ENCODE assay signal across 10 mouse cellular contexts in genomic region chr7:19304501-19305412, GRCm38 (mm10). TPM values are rescaled to one million over a fixed set of nuclear protein-coding genes. Genes with fewer than 3 reads are reported as not detected.
A peak's percentile ranks its signal among the peaks of the same experiment; 100 is the strongest.
DNase-seq lines count a peak whose midpoint lies in the region; ATAC-seq and TF ChIP-seq lines count a peak whose summit lies in the region.
"Had no signal": no experiment of that assay in that cellular context is flagged by ENCODE, and none has a peak within 500 bp of the region (broad histone marks: within the 10 kb centered on the region; RNA-seq: fewer than 3 reads in every experiment).

No protein-coding gene starts in this region.

- no peaks in the 10 kb centered on the region for H3K36me3 ChIP-seq in heart, embryonic 11.5 days (ENCODE audit: control insufficient read depth, insufficient read depth, low read length)
- H3K36me3 ChIP-seq in ES-Bruce4 (ENCODE audit: control insufficient read depth, insufficient read depth, low read length, poor library complexity, severe bottlenecking): no peaks in the 10 kb centered on the region
- no peaks in the 10 kb centered on the region for H3K36me3 ChIP-seq in liver, postnatal 0 days (replicated peaks; ENCODE audit: insufficient read depth, low read length)
- H3K36me3 ChIP-seq: G1E had no signal

- no peaks in the 10 kb centered on the region for H3K9me3 ChIP-seq in heart, embryonic 11.5 days (replicated peaks; ENCODE audit: control insufficient read depth, low read length)
- H3K9me3 ChIP-seq in ES-Bruce4 (replicated peaks; ENCODE audit: control insufficient read depth, insufficient read depth, low read length, poor library complexity, severe bottlenecking): no peaks in the 10 kb centered on the region
- no peaks in the 10 kb centered on the region for H3K9me3 ChIP-seq in liver, postnatal 0 days (ENCODE audit: low read length)
- H3K9me3 ChIP-seq: G1E had no signal

- WGBS in heart, embryonic 11.5 days (ENCODE audit: insufficient replicate concordance): 3% methylated on average over 47 of the region's 48 CpGs
- WGBS in liver, postnatal 0 days (ENCODE audit: insufficient replicate concordance): 2% methylated on average over 45 of the region's 48 CpGs

- H3K27me3 ChIP-seq in heart, embryonic 11.5 days (ENCODE audit: control insufficient read depth, insufficient read depth, low read length): peaks cover 54% of the 10 kb centered on the region
- no peaks in the 10 kb centered on the region for H3K27me3 ChIP-seq in ES-Bruce4 (ENCODE audit: control insufficient read depth, insufficient read depth, low read length, poor library complexity, severe bottlenecking)
- peaks cover 63% of the 10 kb centered on the region for H3K27me3 ChIP-seq in liver, postnatal 0 days (ENCODE audit: insufficient read depth, low read length)

- no peak for TF ChIP-seq POLR2A in ES-Bruce4 (IDR thresholded peaks at IDR 0.05; ENCODE audit: insufficient read depth, low read length)

- H3K4me2 ChIP-seq in heart, embryonic 11.5 days: peak overlapping the region; percentile 67
- peak overlapping the region; percentile 64 for H3K4me2 ChIP-seq in liver, postnatal 0 days (ENCODE audit: low read depth, low read length)

- no peak for TF ChIP-seq EP300 in ES-Bruce4 (IDR thresholded peaks at IDR 0.05; ENCODE audit: insufficient read depth, low read depth, low read length)
- TF ChIP-seq EP300 in liver, postnatal 0 days (IDR thresholded peaks at IDR 0.05; ENCODE audit: low read depth): no peak

- H3K4me1 ChIP-seq in heart, embryonic 11.5 days (ENCODE audit: control insufficient read depth, insufficient read depth, low read length): peaks cover 32% of the 10 kb centered on the region
- H3K4me1 ChIP-seq in ES-Bruce4 (ENCODE audit: control insufficient read depth, insufficient read depth, low read length): peaks cover 1% of the 10 kb centered on the region
- H3K4me1 ChIP-seq in liver, postnatal 0 days (ENCODE audit: insufficient read depth): peaks cover 30% of the 10 kb centered on the region

- intact Hi-C loops in left cerebral cortex, postnatal 4 days (cut with DNase I): no loop called here

- no peak overlapping the region for H3K27ac ChIP-seq in heart, embryonic 11.5 days (ENCODE audit: low read depth, low read length)
- H3K27ac ChIP-seq in ES-Bruce4 (ENCODE audit: insufficient read depth, low read length): no peak overlapping the region
- no peak overlapping the region for H3K27ac ChIP-seq in liver, postnatal 0 days (ENCODE audit: low read depth)

- ATAC-seq in heart, embryonic 11.5 days (replicated peaks; ENCODE audit: insufficient number of reproducible peaks, low FRiP score, low TSS enrichment): no peak
- no peak for ATAC-seq in liver, postnatal 0 days
- ATAC-seq in frontal cortex, adult (ENCODE audit: low TSS enrichment): no peak

- DNase-seq in heart, adult 9 months (ENCODE audit: low spot score in 2 of 2): no peak
- peak; percentile 14 for DNase-seq in heart, postnatal 4 days
- DNase-seq in liver, postnatal 0 days: no peak
- DNase-seq in left cerebral cortex, postnatal 4 days: no peak
- no peak for DNase-seq in urinary bladder, postnatal 4 days (ENCODE audit: low spot score in 2 of 2)

- H3K4me3 ChIP-seq in heart, embryonic 11.5 days (ENCODE audit: low read depth, low read length): peak overlapping the region; percentile 38
- H3K4me3 ChIP-seq in ES-Bruce4 (ENCODE audit: low read depth, low read length): peak overlapping the region; percentile 49
- H3K4me3 ChIP-seq in liver, postnatal 0 days (ENCODE audit: low read depth, low read length): peak overlapping the region; percentile 33

- no peak for TF ChIP-seq CTCF in ES-Bruce4 (IDR thresholded peaks at IDR 0.05; ENCODE audit: low read depth, low read length)
- no peak for TF ChIP-seq CTCF in liver, postnatal 0 days (IDR thresholded peaks at IDR 0.05; ENCODE audit: low read depth)

- H3K9ac ChIP-seq in heart, embryonic 11.5 days (ENCODE audit: low read depth, low read length): 0 out of 2 replicates have a peak overlapping the region, but pooled peaks have one; percentile 43
- H3K9ac ChIP-seq in ES-Bruce4 (ENCODE audit: low read depth, poor library complexity, severe bottlenecking): peak overlapping the region; percentile 22; the same call in 1 of the 2 replicates
- H3K9ac ChIP-seq in liver, postnatal 0 days (replicated peaks): 0 out of 2 replicates have a peak overlapping the region, but pooled peaks have one; percentile 11

RNA-seq across cellular contexts. Expression of gene Fosb, which starts 5.1 kb away (rescaled TPM):
- polyA plus RNA-seq in heart, embryonic 11.5 days (2014; fragmentation: Nextera tagmentation; extraction: Ambion mirVana): 0.11 and 0.17 TPM in 2 replicates
- polyA plus RNA-seq in ES-Bruce4 (2011; ENCODE audit: insufficient read depth, insufficient read length, low read depth, missing spikeins): 0.68 and 1.1 TPM in 2 replicates
- under 1 TPM; 0.52 to 0.86 TPM for total RNA-seq in heart, postnatal 4 days (2021)
- polyA plus RNA-seq in liver, postnatal 0 days (2015; fragmentation: Nextera tagmentation; extraction: Ambion mirVana): 0.06 TPM in 1 of 2 replicates, not detected in the other
- total RNA-seq in left cerebral cortex, postnatal 4 days (2021): 1 to 10 TPM; 1.2 to 1.3 TPM

RNA-seq across cellular contexts. Expression of gene Rtn2, which starts 22.3 kb away (rescaled TPM):
- polyA plus RNA-seq in heart, embryonic 11.5 days (2014; fragmentation: Nextera tagmentation; extraction: Ambion mirVana): 25.3 and 31.2 TPM in 2 replicates
- 14.3 and 15.3 TPM in 2 replicates for polyA plus RNA-seq in ES-Bruce4 (2011; ENCODE audit: insufficient read depth, insufficient read length, low read depth, missing spikeins)
- total RNA-seq in heart, postnatal 4 days (2021): 10 to 100 TPM; 30.2 to 32.3 TPM
- polyA plus RNA-seq in liver, postnatal 0 days (2015; fragmentation: Nextera tagmentation; extraction: Ambion mirVana): 1.5 and 4.6 TPM in 2 replicates
- 100 to 1,000 TPM; 154 to 161 TPM for total RNA-seq in left cerebral cortex, postnatal 4 days (2021)

RNA-seq across cellular contexts. Expression of gene Ppm1n, which starts 24.9 kb away (rescaled TPM):
- 0.34 TPM in 1 of 2 replicates, not detected in the other for polyA plus RNA-seq in heart, embryonic 11.5 days (2014; fragmentation: Nextera tagmentation; extraction: Ambion mirVana)
- 5.7 and 6.1 TPM in 2 replicates for polyA plus RNA-seq in ES-Bruce4 (2011; ENCODE audit: insufficient read depth, insufficient read length, low read depth, missing spikeins)
- under 1 TPM in 1 of 2 experiments, not detected in 1; 0.26 TPM for total RNA-seq in heart, postnatal 4 days (2021)
- 0.15 TPM in 1 of 2 replicates, not detected in the other for polyA plus RNA-seq in liver, postnatal 0 days (2015; fragmentation: Nextera tagmentation; extraction: Ambion mirVana)
- total RNA-seq in left cerebral cortex, postnatal 4 days (2021): under 1 TPM; 0.60 to 0.64 TPM
- total RNA-seq: common myeloid progenitor, adult 5-6 weeks; G1E had no signal
- polyA plus RNA-seq: G1E had no signal

RNA-seq across cellular contexts. Expression of gene Vasp, which starts 33.1 kb away (rescaled TPM):
- 61.9 and 102 TPM in 2 replicates for polyA plus RNA-seq in heart, embryonic 11.5 days (2014; fragmentation: Nextera tagmentation; extraction: Ambion mirVana)
- 75.7 and 90.0 TPM in 2 replicates for polyA plus RNA-seq in ES-Bruce4 (2011; ENCODE audit: insufficient read depth, insufficient read length, low read depth, missing spikeins)
- total RNA-seq in heart, postnatal 4 days (2021): 100 to 1,000 TPM; 117 to 119 TPM
- 36.2 and 36.4 TPM in 2 replicates for polyA plus RNA-seq in liver, postnatal 0 days (2015; fragmentation: Nextera tagmentation; extraction: Ambion mirVana)
- total RNA-seq in left cerebral cortex, postnatal 4 days (2021): 10 to 100 TPM; 45.3 to 46.6 TPM

RNA-seq across cellular contexts. Expression of gene Ercc1, which starts 39.8 kb away (rescaled TPM):
- 72.5 and 74.5 TPM in 2 replicates for polyA plus RNA-seq in heart, embryonic 11.5 days (2014; fragmentation: Nextera tagmentation; extraction: Ambion mirVana)
- 38.1 and 43.7 TPM in 2 replicates for polyA plus RNA-seq in ES-Bruce4 (2011; ENCODE audit: insufficient read depth, insufficient read length, low read depth, missing spikeins)
- 10 to 100 TPM; 42.4 to 43.5 TPM for total RNA-seq in heart, postnatal 4 days (2021)
- 9.6 and 9.8 TPM in 2 replicates for polyA plus RNA-seq in liver, postnatal 0 days (2015; fragmentation: Nextera tagmentation; extraction: Ambion mirVana)
- 10 to 100 TPM; 60.1 to 70.9 TPM for total RNA-seq in left cerebral cortex, postnatal 4 days (2021)
